In the genomic region with DNA sequence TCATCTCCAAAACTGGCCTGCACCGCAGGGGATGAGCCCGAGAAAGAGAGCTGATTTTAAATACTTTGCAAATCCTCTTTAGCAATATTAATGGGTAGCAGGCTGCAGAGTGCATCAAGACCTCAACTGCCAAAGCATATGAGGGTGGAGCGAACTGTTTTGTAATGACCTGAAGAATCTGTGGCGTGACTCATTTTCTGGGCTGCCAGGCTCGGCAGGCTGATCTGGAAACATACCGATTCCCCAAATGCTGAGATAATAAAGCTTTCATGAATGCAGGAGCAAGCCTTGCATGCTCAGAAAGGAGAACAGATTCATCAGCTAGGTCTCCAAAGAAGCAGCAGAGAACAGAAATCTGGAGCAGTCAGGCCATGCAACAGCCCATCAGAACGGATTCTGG, we compare ENCODE assay signal across 12 mouse cellular contexts.
DNase-seq lines count a peak whose midpoint lies in the region; ATAC-seq lines count a peak whose summit lies in the region.
"Had no signal": no experiment of that assay in that cellular context is flagged by ENCODE, and none has a peak within 500 bp of the region (broad histone marks: within the 10 kb centered on the region; RNA-seq: fewer than 3 reads in every experiment).

No protein-coding gene starts in this region.

- H3K36me3 ChIP-seq in embryonic facial prominence, embryonic 14.5 days (ENCODE audit: control insufficient read depth, insufficient read depth, low read length): no peaks in the 10 kb centered on the region
- H3K36me3 ChIP-seq in embryonic facial prominence, embryonic 10.5 days (replicated peaks): no peaks in the 10 kb centered on the region
- H3K36me3 ChIP-seq in kidney, embryonic 15.5 days: no peaks in the 10 kb centered on the region
- H3K36me3 ChIP-seq: limb, embryonic 10.5 days; neural tube, embryonic 13.5 days had no signal

- no peak overlapping the region for H3K27ac ChIP-seq in embryonic facial prominence, embryonic 14.5 days (replicated peaks; ENCODE audit: low read depth, low read length)
- no peak overlapping the region for H3K27ac ChIP-seq in embryonic facial prominence, embryonic 10.5 days (replicated peaks)
- no peak overlapping the region for H3K27ac ChIP-seq in kidney, embryonic 15.5 days
- H3K27ac ChIP-seq: limb, embryonic 10.5 days; macrophage; neural tube, embryonic 13.5 days had no signal

- no peak overlapping the region for H3K9ac ChIP-seq in embryonic facial prominence, embryonic 14.5 days (ENCODE audit: low read depth, low read length)
- no peak overlapping the region for H3K9ac ChIP-seq in kidney, embryonic 15.5 days
- H3K9ac ChIP-seq: neural tube, embryonic 13.5 days had no signal

- no peaks in the 10 kb centered on the region for H3K9me3 ChIP-seq in embryonic facial prominence, embryonic 14.5 days (ENCODE audit: control insufficient read depth, low read length)
- H3K9me3 ChIP-seq in embryonic facial prominence, embryonic 10.5 days: no peaks in the 10 kb centered on the region
- H3K9me3 ChIP-seq in kidney, embryonic 15.5 days (replicated peaks): no peaks in the 10 kb centered on the region
- H3K9me3 ChIP-seq: limb, embryonic 10.5 days; neural tube, embryonic 13.5 days had no signal

- H3K4me3 ChIP-seq in embryonic facial prominence, embryonic 14.5 days (ENCODE audit: low read depth, low read length): no peak overlapping the region
- H3K4me3 ChIP-seq in embryonic facial prominence, embryonic 10.5 days: no peak overlapping the region
- H3K4me3 ChIP-seq in kidney, embryonic 15.5 days (replicated peaks): no peak overlapping the region
- H3K4me3 ChIP-seq: limb, embryonic 10.5 days; neural tube, embryonic 13.5 days had no signal

- H3K4me2 ChIP-seq in embryonic facial prominence, embryonic 14.5 days (ENCODE audit: low read depth, low read length): no peak overlapping the region
- H3K4me2 ChIP-seq in kidney, embryonic 15.5 days: no peak overlapping the region
- H3K4me2 ChIP-seq: neural tube, embryonic 13.5 days had no signal

- 54% methylated on average over 7 of the region's 7 CpGs for WGBS in embryonic facial prominence, embryonic 14.5 days
- WGBS in embryonic facial prominence, embryonic 10.5 days: 82% methylated on average over 7 of the region's 7 CpGs
- WGBS in kidney, embryonic 15.5 days: 86% methylated on average over 7 of the region's 7 CpGs

- H3K27me3 ChIP-seq in embryonic facial prominence, embryonic 14.5 days (replicated peaks; ENCODE audit: control insufficient read depth, insufficient read depth, low read length): no peaks in the 10 kb centered on the region
- no peaks in the 10 kb centered on the region for H3K27me3 ChIP-seq in embryonic facial prominence, embryonic 10.5 days (replicated peaks; ENCODE audit: low read depth, poor library complexity, severe bottlenecking)
- no peaks in the 10 kb centered on the region for H3K27me3 ChIP-seq in kidney, embryonic 15.5 days
- H3K27me3 ChIP-seq: neural tube, embryonic 13.5 days had no signal

- no peaks in the 10 kb centered on the region for H3K4me1 ChIP-seq in embryonic facial prominence, embryonic 14.5 days (ENCODE audit: control insufficient read depth, insufficient read depth, low read length)
- H3K4me1 ChIP-seq in embryonic facial prominence, embryonic 10.5 days: no peaks in the 10 kb centered on the region
- H3K4me1 ChIP-seq in kidney, embryonic 15.5 days: no peaks in the 10 kb centered on the region
- H3K4me1 ChIP-seq: limb, embryonic 10.5 days; neural tube, embryonic 13.5 days had no signal

- peak; percentile 29 for DNase-seq in embryonic facial prominence, embryonic 14.5 days (ENCODE audit: low spot score)
- no peak for DNase-seq in embryonic facial prominence, embryonic 10.5 days (ENCODE audit: low spot score)
- peak; percentile 17 for DNase-seq in right cerebral cortex, postnatal 25 days
- no peak for DNase-seq in right cerebral cortex, postnatal 10 days (ENCODE audit: low spot score in 2 of 2)
- DNase-seq in heart, postnatal 25 days (ENCODE audit: low spot score): peak; percentile 14
- DNase-seq in left cerebral cortex, postnatal 4 days: no peak
- no peak for DNase-seq in spleen, postnatal 36 days (ENCODE audit: low spot score in 2 of 2)

- ATAC-seq in embryonic facial prominence, embryonic 14.5 days (ENCODE audit: low read depth): no peak
- ATAC-seq in kidney, embryonic 15.5 days (replicated peaks; ENCODE audit: low FRiP score): no peak
- ATAC-seq: intestine, embryonic 16.5 days had no signal

- intact Hi-C loops in heart, postnatal 25 days (cut with DNase I): no loop called here
- intact Hi-C loops in left cerebral cortex, postnatal 4 days (cut with DNase I): no loop called here

Comparison
In these comparisons a context has a peak if more than half of its experiments do, and no peak if none do; other contexts are left out.
1. DNase-seq: peak in embryonic facial prominence, embryonic 14.5 days (single experiment), right cerebral cortex, postnatal 25 days (single experiment) and heart, postnatal 25 days (single experiment); none in embryonic facial prominence, embryonic 10.5 days (single experiment), right cerebral cortex, postnatal 10 days (0 of 2), left cerebral cortex, postnatal 4 days (single experiment) and spleen, postnatal 36 days (0 of 2).